Mouse (Mus musculus): Measurements from ENCODE around the gene Dnah10. TPM values are rescaled to one million over a fixed set of nuclear protein-coding genes. Genes with fewer than 3 reads are reported as not detected.

Gene Dnah10
- polyA plus RNA-seq, 1 experiment from 2014 or later = 0.95 TPM

- ATAC-seq = no peak
- DNase-seq (ENCODE audit: low spot score) = no peak
- Histone ChIP-seq H3K9ac (replicated peaks; ENCODE audit: low read depth) (no peak overlapping the region), H3K9me3 (ENCODE audit: low read length) (no peaks in the 10 kb centered on the region), H3K27ac (ENCODE audit: low read length) (no peak overlapping the region), H3K4me2 (replicated peaks; ENCODE audit: low read depth, low read length) (no peak overlapping the region), H3K27me3 (replicated peaks; ENCODE audit: insufficient read depth, low read length) (no peaks in the 10 kb centered on the region), H3K36me3 (ENCODE audit: insufficient read depth, low read length) (no peaks in the 10 kb centered on the region), H3K4me1 (ENCODE audit: insufficient read depth, low read depth, low read length) (no peaks in the 10 kb centered on the region), H3K4me3 (ENCODE audit: low read depth, low read length) (no peak overlapping the region)
- TF ChIP-seq CTCF (IDR thresholded peaks at IDR 0.05) (no peak), EP300 (IDR thresholded peaks at IDR 0.05) (no peak)
- 69% methylated on average over 2 of the region's 2 CpGs for WGBS
These were observed 115.8 kb downstream of the Dnah10 start for GRCm38 (mm10) chr5:124840669-124841068.

- ATAC-seq (no peak), DNase-seq (ENCODE audit: low spot score) (no peak)
- Histone ChIP-seq H3K9ac (replicated peaks; ENCODE audit: low read depth) (no peak overlapping the region), H3K27me3 (replicated peaks; ENCODE audit: insufficient read depth, low read length) (no peaks in the 10 kb centered on the region), H3K27ac (ENCODE audit: low read length) (no peak overlapping the region), H3K4me1 (ENCODE audit: insufficient read depth, low read depth, low read length) (no peaks in the 10 kb centered on the region), H3K4me3 (ENCODE audit: low read depth, low read length) (no peak overlapping the region), H3K36me3 (ENCODE audit: insufficient read depth, low read length) (no peaks in the 10 kb centered on the region), H3K4me2 (replicated peaks; ENCODE audit: low read depth, low read length) (no peak overlapping the region), H3K9me3 (ENCODE audit: low read length) (no peaks in the 10 kb centered on the region)
- no peak for TF ChIP-seq CTCF (IDR thresholded peaks at IDR 0.05)
- TF ChIP-seq EP300 (IDR thresholded peaks at IDR 0.05) = no peak
- 78% methylated on average over 8 of the region's 8 CpGs for WGBS
These were observed 118.5 kb downstream of the Dnah10 start for GRCm38 (mm10) chr5:124843386-124843785.

GRCm38 (mm10) chr5:124844929-124845328, 120.0 kb downstream of the Dnah10 start:
- no peaks in the 10 kb centered on the region for H3K27me3 ChIP-seq (replicated peaks; ENCODE audit: insufficient read depth, low read length)
- H3K4me2 ChIP-seq (replicated peaks; ENCODE audit: low read depth, low read length) = no peak overlapping the region
- H3K36me3 ChIP-seq (ENCODE audit: insufficient read depth, low read length) = no peaks in the 10 kb centered on the region
- DNase-seq (ENCODE audit: low spot score) = no peak
- no peak for ATAC-seq
- no peak overlapping the region for H3K9ac ChIP-seq (replicated peaks; ENCODE audit: low read depth)
- WGBS = 53% methylated on average over 4 of the region's 4 CpGs
- H3K9me3 ChIP-seq (ENCODE audit: low read length) = no peaks in the 10 kb centered on the region
- no peak overlapping the region for H3K4me3 ChIP-seq (ENCODE audit: low read depth, low read length)
- no peak overlapping the region for H3K27ac ChIP-seq (ENCODE audit: low read length)
- TF ChIP-seq CTCF (IDR thresholded peaks at IDR 0.05) (no peak), EP300 (IDR thresholded peaks at IDR 0.05) (no peak)
- H3K4me1 ChIP-seq (ENCODE audit: insufficient read depth, low read depth, low read length) = no peaks in the 10 kb centered on the region

GRCm38 (mm10) chr5:124847014-124847413, 122.1 kb downstream of the Dnah10 start:
- Histone ChIP-seq H3K36me3 (ENCODE audit: insufficient read depth, low read length) (no peaks in the 10 kb centered on the region), H3K4me2 (replicated peaks; ENCODE audit: low read depth, low read length) (no peak overlapping the region), H3K4me3 (ENCODE audit: low read depth, low read length) (no peak overlapping the region), H3K27ac (ENCODE audit: low read length) (no peak overlapping the region), H3K9me3 (ENCODE audit: low read length) (no peaks in the 10 kb centered on the region), H3K4me1 (ENCODE audit: insufficient read depth, low read depth, low read length) (no peaks in the 10 kb centered on the region; the same call in 1 of the 2 replicates), H3K27me3 (replicated peaks; ENCODE audit: insufficient read depth, low read length) (no peaks in the 10 kb centered on the region), H3K9ac (replicated peaks; ENCODE audit: low read depth) (0 out of 2 replicates have a peak overlapping the region, but pooled peaks have one; percentile 5)
- TF ChIP-seq CTCF (IDR thresholded peaks at IDR 0.05) (no peak), EP300 (IDR thresholded peaks at IDR 0.05) (no peak)
- 77% methylated on average over 1 of the region's 1 CpGs for WGBS
- no peak for DNase-seq (ENCODE audit: low spot score)
- no peak for ATAC-seq

- 85% methylated on average over 3 of the region's 3 CpGs for WGBS
- no peaks in the 10 kb centered on the region for H3K27me3 ChIP-seq (replicated peaks; ENCODE audit: insufficient read depth, low read length)
These were observed 124.1 kb downstream of the Dnah10 start for GRCm38 (mm10) chr5:124848994-124849393.

GRCm38 (mm10) chr5:124851572-124851971, 126.7 kb downstream of the Dnah10 start:
- peak; percentile 89 for ATAC-seq
- H3K9ac ChIP-seq (replicated peaks; ENCODE audit: low read depth) = no peak overlapping the region

More at GRCm38 (mm10) chr5:124848994-124849393, 124.1 kb downstream of the Dnah10 start:
- DNase-seq (ENCODE audit: low spot score) (no peak), ATAC-seq (no peak)
- TF ChIP-seq EP300 (IDR thresholded peaks at IDR 0.05) (no peak), CTCF (IDR thresholded peaks at IDR 0.05) (no peak)
- H3K27ac ChIP-seq (ENCODE audit: low read length) = no peak overlapping the region
- no peak overlapping the region for H3K4me3 ChIP-seq (ENCODE audit: low read depth, low read length)
- no peaks in the 10 kb centered on the region for H3K36me3 ChIP-seq (ENCODE audit: insufficient read depth, low read length)
- H3K4me2 ChIP-seq (replicated peaks; ENCODE audit: low read depth, low read length) = no peak overlapping the region
- no peak overlapping the region for H3K9ac ChIP-seq (replicated peaks; ENCODE audit: low read depth)
- H3K9me3 ChIP-seq (ENCODE audit: low read length) = no peaks in the 10 kb centered on the region
- no peaks in the 10 kb centered on the region; the same call in 1 of the 2 replicates for H3K4me1 ChIP-seq (ENCODE audit: insufficient read depth, low read depth, low read length)

GRCm38 (mm10) chr5:124852294-124852693, 127.4 kb downstream of the Dnah10 start:
- no peaks in the 10 kb centered on the region for H3K9me3 ChIP-seq (ENCODE audit: low read length)
- 14% methylated on average over 2 of the region's 2 CpGs for WGBS
- H3K27ac ChIP-seq (ENCODE audit: low read length) = peak overlapping the region; percentile 20; the same call in 1 of the 2 replicates
- no peaks in the 10 kb centered on the region for H3K27me3 ChIP-seq (replicated peaks; ENCODE audit: insufficient read depth, low read length)
- no peaks in the 10 kb centered on the region for H3K36me3 ChIP-seq (ENCODE audit: insufficient read depth, low read length)
- H3K4me1 ChIP-seq (ENCODE audit: insufficient read depth, low read depth, low read length) = no peaks in the 10 kb centered on the region; the same call in 1 of the 2 replicates
- peak; percentile 38 for DNase-seq (ENCODE audit: low spot score)
- H3K4me2 ChIP-seq (replicated peaks; ENCODE audit: low read depth, low read length) = no peak overlapping the region
- ATAC-seq = peak; percentile 88
- H3K4me3 ChIP-seq (ENCODE audit: low read depth, low read length) = no peak overlapping the region
- TF ChIP-seq CTCF (IDR thresholded peaks at IDR 0.05) (no peak), EP300 (IDR thresholded peaks at IDR 0.05) (no peak)
- no peak overlapping the region for H3K9ac ChIP-seq (replicated peaks; ENCODE audit: low read depth)

More at GRCm38 (mm10) chr5:124851572-124851971, 126.7 kb downstream of the Dnah10 start:
- H3K27me3 ChIP-seq (replicated peaks; ENCODE audit: insufficient read depth, low read length) = no peaks in the 10 kb centered on the region
- H3K27ac ChIP-seq (ENCODE audit: low read length) = no peak overlapping the region
- H3K4me1 ChIP-seq (ENCODE audit: insufficient read depth, low read depth, low read length) = no peaks in the 10 kb centered on the region; the same call in 1 of the 2 replicates
- WGBS = 44% methylated on average over 4 of the region's 4 CpGs
- no peak overlapping the region for H3K4me3 ChIP-seq (ENCODE audit: low read depth, low read length)
- no peaks in the 10 kb centered on the region for H3K9me3 ChIP-seq (ENCODE audit: low read length)
- no peak overlapping the region for H3K4me2 ChIP-seq (replicated peaks; ENCODE audit: low read depth, low read length)
- H3K36me3 ChIP-seq (ENCODE audit: insufficient read depth, low read length) = no peaks in the 10 kb centered on the region
- DNase-seq (ENCODE audit: low spot score) = peak; percentile 39
- TF ChIP-seq EP300 (IDR thresholded peaks at IDR 0.05) (no peak), CTCF (IDR thresholded peaks at IDR 0.05) (no peak)
